Mouse (Mus musculus) gastrocnemius, postnatal 10 days (tissue): Measurements from ENCODE around the gene Olfr107. TPM values are rescaled to one million over a fixed set of nuclear protein-coding genes. Genes with fewer than 3 reads are reported as not detected.

ENCODE experiments used
- DNase-seq: peaks from one replicate; pipeline ENCODE4 v3.0.0; 2021; ENCODE audit warnings: mixed read lengths
- long read RNA-seq, 2 experiments: library from polyadenylated mRNA; stranded (forward); transcript quantifications; one replicate each; pipeline ENCODE4 v2.0.0; 2021
- total RNA-seq, 2 experiments: library from RNA; stranded (reverse); gene quantifications; 2 replicates each; pipeline ENCODE4 v1.2.3; 2021

Olfr107 gene
- not detected for total RNA-seq
- long read RNA-seq, experiment 1: 0 reads
- long read RNA-seq, experiment 2: 0 reads

- DNase-seq: no peak
Observed at GRCm38 (mm10) chr17:37398926-37399325, at the start of gene Olfr107. TSS of gene Olfr107 (plus strand) at chr17:37399226.

GRCm38 (mm10) chr17:37359282-37359681, 39.7 kb upstream of the Olfr107 start, which contains the start of gene Olfr104-ps:
TSS of gene Olfr104-ps (plus strand) at chr17:37359582.
- DNase-seq: no peak

- DNase-seq: no peak
Observed at GRCm38 (mm10) chr17:37378733-37379132, 20.3 kb upstream of the Olfr107 start, which contains the start of gene Olfr105-ps. TSS of gene Olfr105-ps (plus strand) at chr17:37379033.

GRCm38 (mm10) chr17:37390093-37390492, 8.9 kb upstream of the Olfr107 start, which contains the start of gene Olfr106-ps:
TSS of gene Olfr106-ps (plus strand) at chr17:37390393.
- DNase-seq: no peak

- DNase-seq: no peak
Observed at GRCm38 (mm10) chr17:37413380-37413779, 14.4 kb downstream of the Olfr107 start.

GRCm38 (mm10) chr17:37445180-37445579, 46.2 kb downstream of the Olfr107 start, which contains the start of gene Olfr108:
TSS of gene Olfr108 (plus strand) at chr17:37445480.
- no peak for DNase-seq

Other genes with a start within 250 kb of the Olfr107 start
- not detected for gene Olfr93, start 237.7 kb upstream of the Olfr107 start, total RNA-seq
- gene Ubd, start 205.3 kb upstream of the Olfr107 start, total RNA-seq: not detected
- not detected for gene Olfr94, start 198.2 kb upstream of the Olfr107 start, total RNA-seq
- gene Olfr95, start 186.1 kb upstream of the Olfr107 start, total RNA-seq: not detected
- gene Olfr96, start 179.1 kb upstream of the Olfr107 start, total RNA-seq: not detected
- not detected for gene Olfr97, start 161.9 kb upstream of the Olfr107 start, total RNA-seq
- gene Olfr98, start 135.5 kb upstream of the Olfr107 start, total RNA-seq: not detected
- gene H2-M3, start 129.0 kb upstream of the Olfr107 start, total RNA-seq: 1 to 10 TPM; 1.7 to 2.2 TPM
- gene Olfr99, start 115.8 kb upstream of the Olfr107 start, total RNA-seq: not detected
- gene Olfr101, start 94.9 kb upstream of the Olfr107 start, total RNA-seq: not detected
- gene Olfr102, start 82.2 kb upstream of the Olfr107 start, total RNA-seq: not detected
- not detected for gene Olfr103, start 59.5 kb upstream of the Olfr107 start, total RNA-seq
- not detected for gene Olfr104-ps, start 39.6 kb upstream of the Olfr107 start, total RNA-seq
- gene Olfr105-ps, start 20.2 kb upstream of the Olfr107 start, total RNA-seq: not detected
- not detected for gene Olfr106-ps, start 8.8 kb upstream of the Olfr107 start, total RNA-seq
- not detected for gene Olfr108, start 46.3 kb downstream of the Olfr107 start, total RNA-seq
- not detected for gene Olfr109, start 59.7 kb downstream of the Olfr107 start, total RNA-seq
- gene H2-M2, start 84.3 kb downstream of the Olfr107 start, total RNA-seq: not detected
- gene Olfr110, start 93.2 kb downstream of the Olfr107 start, total RNA-seq: not detected
- not detected for gene Olfr111, start 108.8 kb downstream of the Olfr107 start, total RNA-seq
- not detected for gene Olfr112, start 170.2 kb downstream of the Olfr107 start, total RNA-seq
- gene Olfr113, start 178.4 kb downstream of the Olfr107 start, total RNA-seq: not detected
- gene Olfr114, start 193.5 kb downstream of the Olfr107 start, total RNA-seq: not detected
- gene Olfr115, start 227.9 kb downstream of the Olfr107 start, total RNA-seq: under 1 TPM; 0.11 to 0.26 TPM
- not detected for gene Olfr116, start 228.0 kb downstream of the Olfr107 start, total RNA-seq